Mouse (Mus musculus): Measurements from ENCODE around the gene Slx1b.
"Not testable (repeated sequence)": the region's sequence is repeated elsewhere in the genome, so short reads cannot be mapped to it uniquely, and the experiment has no call there.

The Slx1b gene

GRCm38 (mm10) chr7:126678545-126679341 is 16.8 kb downstream of the Slx1b start:
- in situ Hi-C loops (cut with MboI, MseI), result loop anchor here (5.0 kb wide), 1 partner anchor 231 kb away; no protein-coding TSS in a partner anchor

DNA sequence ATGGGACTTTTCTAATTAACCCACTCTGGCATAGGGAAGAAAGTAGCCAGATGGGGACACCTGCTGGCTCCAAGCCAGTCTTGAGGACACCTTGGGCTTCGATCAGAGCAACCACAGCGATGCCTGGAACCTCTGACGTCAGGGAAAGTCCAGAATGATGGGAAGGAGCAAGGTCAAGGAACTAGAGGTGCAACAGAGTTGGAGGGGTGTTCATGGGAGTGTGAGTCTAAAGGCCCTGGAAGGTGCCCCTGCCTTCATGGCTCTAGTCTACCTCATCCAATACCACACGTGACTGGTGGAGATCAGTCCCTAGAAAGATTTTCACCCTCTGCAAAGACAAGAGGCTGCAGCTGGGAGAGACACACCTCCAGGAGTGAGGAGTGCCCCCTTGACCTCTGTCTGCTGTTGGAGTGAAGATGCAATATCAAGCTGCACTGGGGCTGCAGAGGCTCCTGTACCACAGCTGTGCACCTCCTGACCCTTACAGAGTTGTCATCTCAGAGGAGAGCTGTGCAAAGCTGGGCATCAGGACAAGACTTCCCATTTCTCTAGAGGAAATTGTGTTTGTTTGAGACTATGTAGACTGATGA is 18.9 kb downstream of the Slx1b start:
- in situ Hi-C loops (cut with MboI, MseI), result loop anchor here (5.0 kb wide), 1 partner anchor 229 kb away; no protein-coding TSS in a partner anchor

DNA sequence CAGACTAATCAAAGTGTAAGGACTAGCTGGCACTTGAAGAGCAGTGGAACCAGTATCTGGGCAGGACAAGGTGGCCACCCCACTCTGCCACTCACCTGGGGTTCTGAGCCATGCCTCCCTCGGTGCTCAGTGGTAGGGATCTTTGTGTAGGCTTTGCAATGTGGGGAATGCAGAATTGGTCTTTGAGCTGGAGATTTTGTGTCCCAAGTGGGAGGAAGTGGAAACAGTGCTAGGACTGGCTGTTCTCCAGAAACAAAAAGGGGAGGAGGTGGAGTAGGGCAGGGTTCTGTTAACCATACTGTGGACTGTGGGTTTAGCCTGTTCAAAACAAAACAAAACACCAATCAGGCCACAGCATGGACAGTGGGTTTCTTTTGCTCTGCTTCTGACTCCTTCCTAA is 19.4 kb downstream of the Slx1b start, which contains the start of gene Sult1a1:
Sult1a1 (minus strand) TSS at position 226 of the 400 bp plus-strand sequence.
- in situ Hi-C loops (cut with MboI, MseI), result loop anchor here (5.0 kb wide), 1 partner anchor 229 kb away; no protein-coding TSS in a partner anchor

DNA sequence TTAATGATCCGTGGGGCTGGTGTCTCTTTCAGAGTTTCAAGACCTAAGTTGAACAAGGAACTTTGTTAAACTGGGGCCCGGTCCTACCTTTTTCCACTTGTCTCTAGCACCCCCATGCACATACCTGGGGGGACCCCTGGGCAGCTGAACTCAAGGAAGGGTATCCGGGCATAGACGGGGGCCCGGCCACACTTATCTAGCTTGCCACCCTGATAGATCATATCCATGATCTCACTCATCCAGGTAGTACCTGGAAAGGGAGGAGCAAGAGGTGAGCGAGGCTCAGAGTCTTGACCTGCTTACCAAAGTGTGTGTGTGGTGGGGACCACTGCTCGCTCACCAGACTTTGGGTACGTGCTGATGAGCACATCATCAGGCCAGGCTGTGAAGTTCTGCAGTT is 20.5 kb downstream of the Slx1b start:
- in situ Hi-C loops (cut with MboI, MseI), result loop anchor here (5.0 kb wide), 1 partner anchor 228 kb away; no protein-coding TSS in a partner anchor

DNA sequence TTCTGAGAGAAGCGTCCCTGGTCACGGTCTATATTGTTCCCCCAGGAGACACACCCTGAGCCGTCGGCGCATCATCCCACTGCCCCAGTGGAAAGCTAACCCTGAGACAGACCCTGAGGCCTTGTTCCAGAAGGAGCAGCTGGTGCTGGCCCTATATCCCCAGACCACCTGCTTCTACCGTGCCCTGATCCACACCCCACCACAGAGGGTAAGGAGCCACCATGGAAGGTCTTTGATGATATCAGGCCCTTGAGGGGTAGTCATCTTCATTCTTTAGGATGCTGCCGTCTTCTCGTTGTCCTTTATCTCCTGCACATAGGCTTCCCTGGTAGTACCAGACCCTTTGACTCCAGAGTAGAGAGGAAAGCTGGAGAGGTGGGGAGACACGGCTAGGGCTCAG is 23.5 kb downstream of the Slx1b start:
- in situ Hi-C loops (cut with MboI, MseI), result no loop called here

- in situ Hi-C loops (cut with MboI, MseI), result no loop called here
These were observed 25.4 kb downstream of the Slx1b start for GRCm38 (mm10) chr7:126670152-126670551.

DNA sequence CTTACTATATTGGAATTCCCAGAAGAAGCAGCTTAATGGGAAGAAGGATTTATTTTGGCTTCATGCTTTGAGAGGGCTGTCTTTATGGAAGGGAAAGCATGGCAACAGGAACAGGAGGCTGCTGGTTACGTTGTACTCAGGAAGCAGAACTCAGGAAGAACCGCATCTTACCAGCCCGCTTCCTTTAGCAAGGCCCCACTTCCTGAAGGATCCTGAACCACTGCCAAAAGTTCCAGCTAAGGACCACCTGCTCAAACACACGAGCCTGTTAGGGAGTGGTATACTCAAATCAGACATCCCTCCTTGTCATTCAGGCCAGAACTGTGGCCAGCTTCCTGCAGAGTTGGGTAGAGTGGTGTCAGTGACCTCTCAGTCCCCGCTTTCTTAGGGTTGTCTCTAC is 27.1 kb downstream of the Slx1b start:
- in situ Hi-C loops (cut with MboI, MseI), result no loop called here

DNA sequence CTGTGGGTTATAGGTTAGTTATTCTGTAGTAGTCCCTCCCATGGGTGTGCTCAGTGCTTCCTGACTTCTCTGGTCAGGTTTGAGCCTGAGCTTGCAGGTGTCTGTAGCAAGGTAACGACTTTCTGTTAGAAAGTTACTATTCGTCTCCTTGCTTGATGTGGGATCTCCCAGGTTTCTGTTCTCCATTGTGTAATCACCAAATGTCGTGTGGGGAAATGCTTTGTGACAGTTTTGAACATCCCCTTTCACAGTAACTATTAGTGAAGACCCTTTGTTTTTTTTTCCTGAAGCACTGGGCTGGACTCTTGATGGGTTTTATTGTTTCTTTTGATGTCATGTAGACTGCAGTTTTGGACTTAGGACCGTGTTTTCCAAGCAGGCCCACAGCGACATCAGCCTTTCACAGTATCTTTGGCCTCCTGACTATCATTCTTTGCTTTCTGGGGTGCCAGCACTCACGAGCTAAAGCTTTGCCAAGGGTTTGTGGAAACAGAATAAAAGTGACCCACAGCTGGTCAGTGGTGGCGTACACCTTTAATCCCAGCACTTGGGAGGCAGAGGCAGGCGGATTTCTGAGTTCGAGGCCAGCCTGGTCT is 28.0 kb downstream of the Slx1b start:
- in situ Hi-C loops (cut with MboI, MseI), result no loop called here

DNA sequence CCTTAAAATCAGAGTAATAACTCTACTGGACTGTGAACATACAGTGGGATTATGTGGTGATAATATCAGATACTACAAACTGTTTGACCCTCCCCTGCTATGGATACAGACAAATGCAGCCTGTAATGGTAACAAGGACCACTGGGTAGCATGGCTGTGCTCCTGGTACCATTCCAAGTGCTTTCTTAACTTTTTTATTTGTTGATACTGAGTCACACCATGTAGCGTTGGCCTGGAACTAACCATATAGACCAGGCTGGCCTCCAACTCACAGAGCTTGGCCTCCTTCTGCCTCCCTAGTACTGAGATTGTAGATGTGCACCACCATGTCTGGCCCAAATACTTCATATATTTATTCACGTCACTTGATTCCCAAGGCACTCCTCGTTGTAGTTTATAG is 30.3 kb downstream of the Slx1b start:
- in situ Hi-C loops (cut with MboI, MseI), result no loop called here

- in situ Hi-C loops (cut with MboI, MseI), result no loop called here
These were observed 31.9 kb downstream of the Slx1b start for GRCm38 (mm10) chr7:126663646-126664045.

GRCm38 (mm10) chr7:126659771-126660170 is 35.8 kb downstream of the Slx1b start:
- in situ Hi-C loops (cut with MboI, MseI), result no loop called here

DNA sequence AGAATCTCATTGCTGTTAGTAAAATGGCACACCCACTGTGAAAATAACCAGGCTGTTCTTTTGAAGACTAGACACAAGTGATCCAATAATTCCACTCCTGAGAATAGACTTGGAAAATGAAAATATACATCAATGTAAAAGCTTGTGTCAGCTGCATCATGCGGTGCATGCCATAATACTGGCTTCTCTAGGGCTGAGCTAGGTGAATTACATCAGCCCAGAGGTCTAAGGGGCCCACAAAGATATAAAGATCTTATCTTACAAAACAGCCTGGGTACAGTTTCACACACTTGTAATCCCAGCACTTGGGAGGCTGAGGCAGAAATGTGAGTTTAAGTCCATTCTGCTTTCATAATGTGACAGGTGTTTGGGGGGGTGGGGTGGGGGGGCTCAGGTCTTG is 38.1 kb downstream of the Slx1b start:
- in situ Hi-C loops (cut with MboI, MseI), result no loop called here

- in situ Hi-C loops (cut with MboI, MseI), result no loop called here
These were observed 39.9 kb downstream of the Slx1b start for GRCm38 (mm10) chr7:126655695-126656094.

DNA sequence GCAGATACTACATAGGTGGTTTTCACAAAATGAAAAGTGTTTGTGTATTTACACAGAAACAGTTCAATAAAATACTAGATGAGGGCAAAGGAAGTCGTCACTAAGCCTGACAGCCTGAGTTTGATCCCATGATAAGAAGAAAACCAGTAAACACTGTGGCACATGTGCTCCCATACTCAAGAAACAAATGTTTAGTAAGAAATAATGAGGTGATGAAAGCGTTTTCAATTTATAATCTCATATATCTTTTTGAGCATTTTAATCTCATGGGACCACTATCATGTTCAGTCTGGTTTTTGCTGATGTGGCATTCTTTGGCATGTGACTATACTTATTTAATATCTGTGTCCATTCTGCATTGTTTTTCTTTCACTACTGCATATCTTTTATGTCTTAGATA is 41.6 kb downstream of the Slx1b start:
- in situ Hi-C loops (cut with MboI, MseI), result no loop called here

- in situ Hi-C loops (cut with MboI, MseI), result no loop called here
These were observed 44.7 kb downstream of the Slx1b start for GRCm38 (mm10) chr7:126650852-126651251.

- in situ Hi-C loops (cut with MboI, MseI), result loop anchor here (5.0 kb wide), 1 partner anchor 43 kb away; no protein-coding TSS in a partner anchor
These were observed 46.1 kb downstream of the Slx1b start, which contains the start of gene Sgf29 for GRCm38 (mm10) chr7:126649231-126650051. Gene Sgf29 (plus strand): TSS chr7:126649309.

DNA sequence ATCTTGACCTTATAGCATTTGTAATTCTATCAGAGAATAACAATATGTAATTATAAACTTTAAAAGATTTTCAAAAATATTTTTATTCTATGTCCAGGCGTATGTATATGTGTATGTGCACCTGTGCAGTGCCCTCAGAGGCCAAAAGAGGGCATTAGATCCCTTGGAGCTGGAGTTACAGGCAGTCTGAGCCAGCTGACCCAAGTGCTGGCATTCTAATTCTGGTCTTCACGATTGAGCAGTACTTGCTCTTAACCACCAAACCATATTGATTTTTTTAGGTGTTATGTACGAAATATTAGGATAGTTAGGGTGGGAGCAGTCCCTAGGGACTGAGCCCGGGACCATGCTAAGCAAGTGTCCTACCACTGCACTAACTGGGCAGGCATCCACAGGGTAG is 47.1 kb downstream of the Slx1b start:
- in situ Hi-C loops (cut with MboI, MseI), result loop anchor here (5.0 kb wide), 1 partner anchor 44 kb away; no protein-coding TSS in a partner anchor

DNA sequence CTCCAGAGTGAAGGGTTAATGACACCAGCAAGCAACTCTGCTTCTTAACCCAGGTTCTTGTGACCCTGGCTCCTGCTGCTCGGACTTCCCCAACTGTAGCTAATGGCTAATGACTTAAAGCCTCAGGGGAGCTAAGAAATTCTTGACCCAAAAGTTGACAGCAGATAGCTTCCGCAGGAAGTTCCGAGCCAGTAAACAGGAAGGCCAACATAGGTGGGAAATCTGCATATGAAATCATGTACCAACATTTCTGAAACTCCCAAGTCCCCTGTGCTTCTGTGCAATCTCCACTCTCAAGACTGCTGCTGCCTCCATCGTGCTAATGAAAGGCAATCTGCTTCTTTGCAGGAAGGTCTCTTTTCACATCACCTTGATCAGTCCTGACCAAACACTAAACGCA is 49.9 kb downstream of the Slx1b start:
- in situ Hi-C loops (cut with MboI, MseI), result loop anchor here (5.0 kb wide), 1 partner anchor 47 kb away; no protein-coding TSS in a partner anchor

- in situ Hi-C loops (cut with MboI, MseI), result loop anchor here (5.0 kb wide), 1 partner anchor 47 kb away; no protein-coding TSS in a partner anchor
These were observed 50.7 kb downstream of the Slx1b start for GRCm38 (mm10) chr7:126644914-126645313.

DNA sequence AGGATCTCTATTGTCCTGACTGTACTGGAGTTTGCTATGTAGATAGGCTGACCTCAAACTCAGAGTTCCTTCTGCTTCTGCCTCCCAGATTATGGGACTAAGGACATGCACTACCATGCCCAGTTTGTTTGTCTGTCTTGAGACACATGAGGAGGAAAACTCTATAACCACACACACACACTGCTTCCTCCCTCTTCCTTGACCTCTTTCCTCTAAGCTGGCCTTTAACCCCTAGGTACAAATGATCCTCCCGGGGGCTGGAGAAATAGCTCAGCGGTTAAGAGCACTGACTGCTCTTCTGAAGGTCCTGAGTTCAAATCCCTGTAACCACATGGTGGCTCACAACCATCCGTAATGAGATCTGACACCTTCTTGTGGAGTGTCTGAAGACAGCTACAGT is 51.2 kb downstream of the Slx1b start:
- in situ Hi-C loops (cut with MboI, MseI), result no loop called here

DNA sequence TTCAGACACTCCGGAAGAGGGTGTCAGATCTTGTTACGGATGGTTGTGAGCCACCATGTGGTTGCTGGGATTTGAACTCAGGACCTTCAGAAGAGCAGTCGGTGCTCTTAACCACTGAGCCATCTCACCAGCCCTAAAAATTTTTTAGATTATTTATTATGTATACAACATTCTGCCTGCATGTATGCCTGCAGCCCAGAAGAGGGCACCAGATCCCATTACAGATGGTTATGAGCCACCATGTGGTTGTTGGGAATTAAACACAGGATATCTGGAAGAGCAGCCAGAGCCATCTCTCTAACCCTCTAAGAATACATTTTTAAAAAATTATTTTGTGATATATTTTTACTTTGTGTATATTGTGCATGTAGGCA is 52.4 kb downstream of the Slx1b start:
- in situ Hi-C loops (cut with MboI, MseI), result not testable (repeated sequence)
